Mouse (Mus musculus) olfactory bulb, adult 2 months (tissue): Measurements from ENCODE around the gene App.

Experiments used
- CTCF ChIP-seq: fragments of 200-500 bp; IDR thresholded peaks from 2 replicates; pipeline ENCODE4 v1.5.1; 2012; ENCODE audit warnings: low read depth, mild to moderate bottlenecking, low read length, moderate library complexity; ENCODE audit not compliant: insufficient read depth
- POLR2A ChIP-seq: fragments of 200-500 bp; IDR thresholded peaks from 2 replicates; pipeline ENCODE4 v1.6.1; 2012; ENCODE audit warnings: mild to moderate bottlenecking, low read depth, low read length, moderate library complexity; ENCODE audit not compliant: insufficient read depth

- TF ChIP-seq CTCF = no peak
- no peak for TF ChIP-seq POLR2A
These were observed 65.1 kb downstream of the App start for GRCm38 (mm10) chr16:85108486-85108885.
